Mouse (Mus musculus): ENCODE results near the gene Tbc1d4.

Gene Tbc1d4

GRCm38 (mm10) chr14:101437925-101438324, 171.1 kb downstream of the Tbc1d4 start:
- DNase-seq (ENCODE audit: low read depth in 2 of 2, low spot score in 2 of 2): no peak

GRCm38 (mm10) chr14:101430536-101430935, 178.5 kb downstream of the Tbc1d4 start:
- DNase-seq (ENCODE audit: low read depth in 2 of 2, low spot score in 2 of 2): no peak

GRCm38 (mm10) chr14:101428805-101429516, 180.0 kb downstream of the Tbc1d4 start:
- no peak for DNase-seq (ENCODE audit: low read depth in 2 of 2, low spot score in 2 of 2)

GRCm38 (mm10) chr14:101417679-101418078, 191.3 kb downstream of the Tbc1d4 start:
- no peak for DNase-seq (ENCODE audit: low read depth in 2 of 2, low spot score in 2 of 2)

All from CD8-positive naive resting alpha-beta T cell, adult 2 months (primary cell).